Mouse (Mus musculus): Measurements from ENCODE around the gene Gm6502.
"Not testable (repeated sequence)": the region's sequence is repeated elsewhere in the genome, so short reads cannot be mapped to it uniquely, and the experiment has no call there.

Gm6502 gene

DNA sequence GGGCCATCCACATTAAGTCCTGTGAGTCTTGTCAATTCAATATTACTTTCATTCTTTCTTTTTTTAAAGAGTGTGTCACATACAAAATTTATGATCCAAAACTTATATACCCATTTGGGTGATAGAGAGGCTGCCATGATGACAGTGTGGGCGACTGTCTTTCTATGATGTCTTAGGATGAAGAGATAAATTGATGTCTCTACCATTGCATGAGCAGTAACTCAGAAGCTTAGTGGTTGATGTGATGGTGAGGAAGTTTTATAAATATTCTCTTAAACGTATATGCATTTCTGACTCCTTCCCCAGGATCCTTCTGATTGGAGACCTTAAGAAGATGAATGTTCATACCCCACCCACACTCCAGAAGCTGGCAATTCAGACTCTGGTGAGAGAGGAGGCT, at the start of gene Gm6502:
Gene Gm6502, plus strand, starts transcription at position 301 of the 400 bp plus-strand sequence.
- DNase-seq: not testable (repeated sequence)

DNA sequence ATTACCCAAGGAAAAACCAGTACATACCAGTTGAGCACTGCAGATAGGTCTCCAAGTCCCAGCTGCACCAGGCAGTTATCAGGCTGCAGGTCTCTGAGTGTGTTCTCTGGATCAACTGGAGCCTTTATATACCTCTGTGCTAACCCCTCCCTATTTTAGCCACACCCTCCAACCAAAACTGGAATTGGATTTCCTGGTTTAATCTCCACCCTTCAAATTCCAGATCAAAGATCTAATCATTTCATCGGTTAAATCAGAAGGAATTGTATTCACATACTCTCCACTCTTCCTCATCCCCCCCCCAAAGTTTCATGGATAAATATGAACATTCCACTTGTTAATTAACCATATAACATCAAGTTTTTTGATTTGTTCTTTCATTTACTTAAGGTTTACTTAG, 7.5 kb upstream of the Gm6502 start, which contains the start of gene A430089I19Rik:
Gene A430089I19Rik, minus strand, starts transcription at position 101 of the 400 bp plus-strand sequence.
- DNase-seq: not testable (repeated sequence)

DNA sequence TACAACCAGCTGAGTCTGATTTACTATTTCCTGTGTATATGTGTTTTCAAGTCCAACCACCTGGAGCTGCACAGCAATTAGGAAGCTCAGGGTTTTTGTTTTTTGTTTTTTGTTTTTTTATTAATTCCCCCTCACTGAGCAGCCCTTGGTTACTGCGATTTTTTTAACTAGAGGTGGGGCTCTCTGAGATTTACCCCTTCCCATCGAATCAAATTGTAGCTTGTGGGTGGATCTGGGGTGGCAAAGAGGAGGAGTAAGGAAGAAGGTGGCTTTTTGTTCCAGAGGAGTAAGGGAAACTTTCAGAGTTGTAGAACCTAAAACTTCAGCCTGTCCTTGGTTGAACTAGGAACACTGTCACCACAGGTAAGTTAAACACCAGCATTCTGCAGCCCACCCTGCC, 25.2 kb downstream of the Gm6502 start, which contains the start of gene AA792892:
Gene AA792892, plus strand, starts transcription at position 301 of the 400 bp plus-strand sequence.
- DNase-seq: not testable (repeated sequence)

All from lung, postnatal 4 days (tissue).